Mouse (Mus musculus): ENCODE data around the gene Sema4c. TPM values are rescaled to one million over a fixed set of nuclear protein-coding genes. Genes with fewer than 3 reads are reported as not detected.
A peak's percentile ranks its signal among the peaks of the same experiment; 100 is the strongest.

The Sema4c gene
- polyA plus RNA-seq, 1 experiment from 2014 or later: 6.9 TPM

- no peak overlapping the region for H3K4me2 ChIP-seq (ENCODE audit: low read length)
- no peak overlapping the region for H3K27ac ChIP-seq (ENCODE audit: low read depth, low read length)
- no peak for DNase-seq (ENCODE audit: low spot score)
- H3K9ac ChIP-seq (ENCODE audit: low read length): no peak overlapping the region
- ATAC-seq: no peak
- no peak overlapping the region for H3K4me3 ChIP-seq (ENCODE audit: low read depth, low read length)
- H3K36me3 ChIP-seq (ENCODE audit: control insufficient read depth, insufficient read depth, low read length): no peaks in the 10 kb centered on the region
- H3K9me3 ChIP-seq (replicated peaks; ENCODE audit: control insufficient read depth, low read length): no peaks in the 10 kb centered on the region
- H3K4me1 ChIP-seq (ENCODE audit: control insufficient read depth, insufficient read depth, low read length): peaks cover 20% of the 10 kb centered on the region
- WGBS: 71% methylated on average over 8 of the region's 8 CpGs
- peaks cover 28% of the 10 kb centered on the region for H3K27me3 ChIP-seq (replicated peaks; ENCODE audit: control insufficient read depth, insufficient read depth, low read length)
These were observed 24.1 kb upstream of the Sema4c start for GRCm38 (mm10) chr1:36582211-36582610.

- H3K27me3 ChIP-seq (replicated peaks; ENCODE audit: control insufficient read depth, insufficient read depth, low read length): peaks cover 28% of the 10 kb centered on the region
These were observed 23.1 kb upstream of the Sema4c start for GRCm38 (mm10) chr1:36581260-36581659.

DNA sequence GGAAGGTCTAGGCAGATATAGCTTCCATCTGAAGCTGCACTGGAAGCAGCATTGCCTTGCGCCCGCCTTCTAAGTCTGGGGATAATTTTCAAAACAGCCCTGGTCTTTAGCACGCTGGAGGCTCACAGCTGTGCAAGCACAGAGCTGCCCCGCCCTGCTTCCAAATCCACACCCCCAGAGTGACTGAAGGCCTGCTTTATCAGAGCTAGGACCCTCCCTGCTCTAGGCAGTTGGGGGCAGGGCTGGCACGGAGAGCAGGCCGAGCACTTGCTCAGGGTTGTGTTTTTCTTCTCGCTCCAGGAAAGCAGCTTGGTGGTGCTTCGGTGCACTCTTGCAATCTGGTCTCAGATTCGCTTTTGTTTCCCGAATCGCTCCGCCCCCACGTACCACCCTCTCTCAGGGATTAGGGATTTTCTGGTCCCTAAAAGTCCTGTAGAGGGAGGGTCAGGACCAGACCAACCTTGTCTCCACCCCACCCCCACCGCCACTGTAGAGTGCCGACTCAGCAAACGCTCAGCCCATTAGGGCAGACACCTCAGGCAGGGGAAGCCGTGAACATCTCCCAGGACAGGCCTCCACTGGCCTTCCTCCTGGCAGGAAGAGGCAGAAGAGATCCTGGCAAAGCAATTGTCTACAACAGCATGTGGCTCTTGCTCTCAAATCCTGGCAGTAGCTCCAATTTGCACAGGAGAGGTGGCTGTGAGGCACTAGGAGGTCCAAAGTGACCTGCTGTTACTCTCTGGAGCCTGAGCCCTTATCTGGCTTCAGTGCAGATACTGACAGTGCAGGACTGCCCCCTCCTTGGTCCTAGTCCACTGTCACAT, 22.4 kb upstream of the Sema4c start:
- ATAC-seq (peak; percentile 91), DNase-seq (ENCODE audit: low spot score) (peak; percentile 77)
- peak overlapping the region; percentile 40 for H3K4me2 ChIP-seq (ENCODE audit: low read length)
- H3K36me3 ChIP-seq (ENCODE audit: control insufficient read depth, insufficient read depth, low read length): no peaks in the 10 kb centered on the region
- H3K4me3 ChIP-seq (ENCODE audit: low read depth, low read length): no peak overlapping the region
- peak overlapping the region; percentile 89 for H3K27ac ChIP-seq (ENCODE audit: low read depth, low read length)
- H3K9ac ChIP-seq (ENCODE audit: low read length): peak overlapping the region; percentile 45; the same call in 1 of the 2 replicates
- H3K4me1 ChIP-seq (ENCODE audit: control insufficient read depth, insufficient read depth, low read length): peaks cover 20% of the 10 kb centered on the region
- H3K27me3 ChIP-seq (replicated peaks; ENCODE audit: control insufficient read depth, insufficient read depth, low read length): peaks cover 25% of the 10 kb centered on the region
- H3K9me3 ChIP-seq (replicated peaks; ENCODE audit: control insufficient read depth, low read length): no peaks in the 10 kb centered on the region
- WGBS: under 1% methylated on average over 17 of the region's 17 CpGs

More at GRCm38 (mm10) chr1:36581260-36581659, 23.1 kb upstream of the Sema4c start:
- Histone ChIP-seq H3K9ac (ENCODE audit: low read length) (no peak overlapping the region), H3K9me3 (replicated peaks; ENCODE audit: control insufficient read depth, low read length) (no peaks in the 10 kb centered on the region), H3K4me2 (ENCODE audit: low read length) (no peak overlapping the region), H3K27ac (ENCODE audit: low read depth, low read length) (peak overlapping the region; percentile 89), H3K4me3 (ENCODE audit: low read depth, low read length) (no peak overlapping the region), H3K36me3 (ENCODE audit: control insufficient read depth, insufficient read depth, low read length) (no peaks in the 10 kb centered on the region), H3K4me1 (ENCODE audit: control insufficient read depth, insufficient read depth, low read length) (peaks cover 20% of the 10 kb centered on the region)
- WGBS: 11% methylated on average over 5 of the region's 5 CpGs
- ATAC-seq (no peak), DNase-seq (ENCODE audit: low spot score) (peak; percentile 68)

DNA sequence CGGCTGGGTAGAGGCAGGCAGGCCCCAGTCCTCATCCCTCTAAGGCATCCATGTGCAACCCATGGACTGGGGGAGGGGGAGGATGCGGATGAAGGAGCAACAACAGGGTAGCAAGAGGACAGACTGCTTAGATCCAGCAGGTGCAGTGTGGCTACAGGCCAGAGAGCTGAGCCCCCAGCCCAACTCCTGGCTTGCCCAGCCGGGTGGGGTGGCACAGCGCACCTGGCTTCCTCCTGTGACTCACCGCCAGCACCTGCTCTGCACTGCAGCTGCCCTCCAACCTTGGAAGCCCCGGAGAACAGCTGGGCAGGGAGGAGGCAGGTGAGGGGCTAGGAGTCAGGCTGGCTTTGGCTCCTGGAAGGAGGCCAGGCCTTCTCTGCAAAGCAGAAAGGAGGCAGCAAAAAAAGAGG, 21.8 kb upstream of the Sema4c start:
- Histone ChIP-seq H3K27me3 (replicated peaks; ENCODE audit: control insufficient read depth, insufficient read depth, low read length) (peaks cover 22% of the 10 kb centered on the region), H3K4me3 (ENCODE audit: low read depth, low read length) (no peak overlapping the region), H3K9me3 (replicated peaks; ENCODE audit: control insufficient read depth, low read length) (no peaks in the 10 kb centered on the region), H3K9ac (ENCODE audit: low read length) (peak overlapping the region; percentile 45; the same call in 1 of the 2 replicates), H3K4me2 (ENCODE audit: low read length) (peak overlapping the region; percentile 40), H3K36me3 (ENCODE audit: control insufficient read depth, insufficient read depth, low read length) (no peaks in the 10 kb centered on the region), H3K4me1 (ENCODE audit: control insufficient read depth, insufficient read depth, low read length) (peaks cover 20% of the 10 kb centered on the region), H3K27ac (ENCODE audit: low read depth, low read length) (peak overlapping the region; percentile 89)
- DNase-seq (ENCODE audit: low spot score) (no peak), ATAC-seq (peak; percentile 48)
- 15% methylated on average over 6 of the region's 6 CpGs for WGBS

GRCm38 (mm10) chr1:36576991-36577675, 19.0 kb upstream of the Sema4c start:
- H3K36me3 ChIP-seq (ENCODE audit: control insufficient read depth, insufficient read depth, low read length): no peaks in the 10 kb centered on the region
- no peak for DNase-seq (ENCODE audit: low spot score)
- H3K4me2 ChIP-seq (ENCODE audit: low read length): no peak overlapping the region
- peaks cover 24% of the 10 kb centered on the region for H3K4me1 ChIP-seq (ENCODE audit: control insufficient read depth, insufficient read depth, low read length)
- H3K9ac ChIP-seq (ENCODE audit: low read length): no peak overlapping the region
- H3K9me3 ChIP-seq (replicated peaks; ENCODE audit: control insufficient read depth, low read length): no peaks in the 10 kb centered on the region
- H3K27me3 ChIP-seq (replicated peaks; ENCODE audit: control insufficient read depth, insufficient read depth, low read length): 0 out of 2 replicates have a peak, but pooled peaks cover 5% of the 10 kb centered on the region
- no peak overlapping the region for H3K4me3 ChIP-seq (ENCODE audit: low read depth, low read length)
- 70% methylated on average over 6 of the region's 6 CpGs for WGBS
- no peak overlapping the region for H3K27ac ChIP-seq (ENCODE audit: low read depth, low read length)
- ATAC-seq: no peak

- Histone ChIP-seq H3K9ac (ENCODE audit: low read length) (no peak overlapping the region), H3K4me1 (ENCODE audit: control insufficient read depth, insufficient read depth, low read length) (peaks cover 12% of the 10 kb centered on the region), H3K36me3 (ENCODE audit: control insufficient read depth, insufficient read depth, low read length) (no peaks in the 10 kb centered on the region), H3K9me3 (replicated peaks; ENCODE audit: control insufficient read depth, low read length) (no peaks in the 10 kb centered on the region), H3K4me2 (ENCODE audit: low read length) (no peak overlapping the region), H3K27ac (ENCODE audit: low read depth, low read length) (no peak overlapping the region), H3K4me3 (ENCODE audit: low read depth, low read length) (no peak overlapping the region), H3K27me3 (replicated peaks; ENCODE audit: control insufficient read depth, insufficient read depth, low read length) (0 out of 2 replicates have a peak, but pooled peaks cover 5% of the 10 kb centered on the region)
- 65% methylated on average over 6 of the region's 6 CpGs for WGBS
- no peak for DNase-seq (ENCODE audit: low spot score)
- no peak for ATAC-seq
These were observed 17.2 kb upstream of the Sema4c start for GRCm38 (mm10) chr1:36575347-36575746.

GRCm38 (mm10) chr1:36574196-36574955, 16.2 kb upstream of the Sema4c start:
- 79% methylated on average over 5 of the region's 5 CpGs for WGBS
- ATAC-seq (no peak), DNase-seq (ENCODE audit: low spot score) (no peak)
- no peaks in the 10 kb centered on the region for H3K9me3 ChIP-seq (replicated peaks; ENCODE audit: control insufficient read depth, low read length)
- H3K27ac ChIP-seq (ENCODE audit: low read depth, low read length): no peak overlapping the region
- 0 out of 2 replicates have a peak, but pooled peaks cover 5% of the 10 kb centered on the region for H3K27me3 ChIP-seq (replicated peaks; ENCODE audit: control insufficient read depth, insufficient read depth, low read length)
- H3K4me3 ChIP-seq (ENCODE audit: low read depth, low read length): no peak overlapping the region
- no peaks in the 10 kb centered on the region for H3K36me3 ChIP-seq (ENCODE audit: control insufficient read depth, insufficient read depth, low read length)
- no peak overlapping the region for H3K4me2 ChIP-seq (ENCODE audit: low read length)
- peaks cover 4% of the 10 kb centered on the region; the same call in 1 of the 2 replicates for H3K4me1 ChIP-seq (ENCODE audit: control insufficient read depth, insufficient read depth, low read length)
- no peak overlapping the region for H3K9ac ChIP-seq (ENCODE audit: low read length)

DNA sequence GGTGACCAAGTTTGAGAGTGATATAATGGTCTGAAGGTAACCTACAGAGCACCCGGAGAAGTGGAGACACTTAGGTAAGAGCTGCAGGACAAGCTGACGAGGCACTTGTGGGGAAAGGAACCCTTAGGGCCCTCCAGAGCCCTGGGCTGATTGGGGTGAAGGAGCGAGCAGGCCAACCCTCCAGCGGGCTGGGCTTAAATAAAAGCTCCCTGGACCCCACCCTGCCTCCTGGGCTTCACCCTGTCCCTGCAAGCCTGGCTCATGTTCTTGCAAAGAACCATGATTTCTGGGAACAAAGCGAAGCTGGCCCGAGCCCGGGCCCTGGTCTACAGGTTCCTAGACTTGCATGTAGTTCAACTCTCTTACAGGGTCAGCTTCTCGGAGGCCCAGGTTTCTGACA, 15.4 kb upstream of the Sema4c start:
- Histone ChIP-seq H3K36me3 (ENCODE audit: control insufficient read depth, insufficient read depth, low read length) (no peaks in the 10 kb centered on the region), H3K4me3 (ENCODE audit: low read depth, low read length) (no peak overlapping the region), H3K27ac (ENCODE audit: low read depth, low read length) (no peak overlapping the region), H3K9me3 (replicated peaks; ENCODE audit: control insufficient read depth, low read length) (no peaks in the 10 kb centered on the region), H3K27me3 (replicated peaks; ENCODE audit: control insufficient read depth, insufficient read depth, low read length) (0 out of 2 replicates have a peak, but pooled peaks cover 5% of the 10 kb centered on the region), H3K4me2 (ENCODE audit: low read length) (no peak overlapping the region), H3K4me1 (ENCODE audit: control insufficient read depth, insufficient read depth, low read length) (peaks cover 4% of the 10 kb centered on the region; the same call in 1 of the 2 replicates), H3K9ac (ENCODE audit: low read length) (no peak overlapping the region)
- no peak for DNase-seq (ENCODE audit: low spot score)
- WGBS: 90% methylated on average over 8 of the region's 8 CpGs
- ATAC-seq: no peak

Data from forebrain, embryonic 14.5 days (tissue).